Mouse (Mus musculus) embryonic facial prominence, embryonic 13.5 days (tissue): ENCODE measurements around the gene Txlnb. TPM values are rescaled to one million over a fixed set of nuclear protein-coding genes. Genes with fewer than 3 reads are reported as not detected.
"Not testable (repeated sequence)": the region's sequence is repeated elsewhere in the genome, so short reads cannot be mapped to it uniquely, and the experiment has no call there.

Experiments used
- ATAC-seq: fragments of 200-750 bp; cut with Nextera tagmentation; 2 replicates; pipeline ENCODE4 v1.8.0; 2017; ENCODE audit warnings: low read depth; ENCODE audit not compliant: insufficient number of reproducible peaks, insufficient read depth, low FRiP score, low TSS enrichment
- H3K27ac ChIP-seq: fragments of 300-500 bp; sonication (generic); 2 replicates; pipeline ENCODE4 v1.5.1; 2015; ENCODE audit warnings: moderate library complexity, mild to moderate bottlenecking, inconsistent platforms
- H3K27me3 ChIP-seq: fragments of 300-500 bp; sonication (generic); 2 replicates; pipeline ENCODE4 v1.6.1; 2015; ENCODE audit warnings: mild to moderate bottlenecking, inconsistent platforms
- H3K36me3 ChIP-seq: fragments of 300-500 bp; sonication (generic); 2 replicates; pipeline ENCODE4 v1.6.1; 2015; ENCODE audit warnings: mild to moderate bottlenecking, inconsistent platforms
- H3K4me1 ChIP-seq: fragments of 300-500 bp; sonication (generic); 2 replicates; pipeline ENCODE4 v1.6.1; 2015; ENCODE audit warnings: inconsistent platforms
- H3K4me2 ChIP-seq: fragments of 300-500 bp; sonication (generic); 2 replicates; pipeline ENCODE4 v1.6.1; 2015; ENCODE audit warnings: moderate library complexity, mild to moderate bottlenecking, inconsistent platforms
- H3K4me3 ChIP-seq: fragments of 300-500 bp; sonication (generic); 2 replicates; pipeline ENCODE4 v1.5.1; 2015; ENCODE audit warnings: mild to moderate bottlenecking, inconsistent platforms
- H3K9ac ChIP-seq: fragments of 300-500 bp; sonication (generic); 2 replicates; pipeline ENCODE4 v1.6.1; 2015; ENCODE audit warnings: mild to moderate bottlenecking, inconsistent platforms
- H3K9me3 ChIP-seq: fragments of 300-500 bp; sonication (generic); 2 replicates; pipeline ENCODE4 v1.6.1; 2016; ENCODE audit warnings: inconsistent platforms
- WGBS: fragments of 180-500 bp; shearing (Covaris S2); methylation state at CpG from one replicate; pipeline ENCODE4 v1.1.7; 2015; ENCODE audit warnings: mixed read lengths; 5-methylcytosine and 5-hydroxymethylcytosine counted together
- polyA plus RNA-seq: library from polyadenylated mRNA; unstranded; fragments of >200 nt; fragmentation: Nextera tagmentation; extraction: Ambion mirVana; gene quantifications from 2 replicates; pipeline ENCODE4 v1.2.1, GENCODE M21; 2015

The Txlnb gene
- polyA plus RNA-seq, result 0.89 and 1.2 TPM in 2 replicates

GRCm38 (mm10) chr10:17795767-17796631 lies at the start of gene Txlnb:
Gene Txlnb (plus strand): TSS chr10:17796226.
- no peaks in the 10 kb centered on the region for H3K27me3 ChIP-seq
- no peaks in the 10 kb centered on the region for H3K36me3 ChIP-seq
- peak within 1 kb of the TSS; percentile 60 for H3K9ac ChIP-seq
- H3K4me2 ChIP-seq, result peak within 1 kb of the TSS; percentile 63
- no peaks in the 10 kb centered on the region for H3K9me3 ChIP-seq
- H3K4me3 ChIP-seq, result peak within 1 kb of the TSS; percentile 33
- peaks cover 27% of the 10 kb centered on the region for H3K4me1 ChIP-seq
- peak; percentile 68 for ATAC-seq
- H3K27ac ChIP-seq, result peak within 1 kb of the TSS; percentile 92
- 5% methylated on average over 13 of the region's 13 CpGs for WGBS

- Histone ChIP-seq H3K9me3 (0 out of 2 replicates have a peak, but pooled peaks cover 6% of the 10 kb centered on the region), H3K4me3 (no peak overlapping the region), H3K36me3 (no peaks in the 10 kb centered on the region), H3K4me2 (no peak overlapping the region), H3K4me1 (no peaks in the 10 kb centered on the region), H3K9ac (no peak overlapping the region), H3K27me3 (no peaks in the 10 kb centered on the region), H3K27ac (no peak overlapping the region)
- no peak for ATAC-seq
- 63% methylated on average over 5 of the region's 5 CpGs for WGBS
Measured at GRCm38 (mm10) chr10:17752478-17752877, 43.5 kb upstream of the Txlnb start.

- Histone ChIP-seq H3K36me3 (no peaks in the 10 kb centered on the region), H3K4me2 (no peak overlapping the region), H3K4me3 (no peak overlapping the region), H3K27me3 (peaks cover 4% of the 10 kb centered on the region; the same call in 1 of the 2 replicates), H3K9ac (no peak overlapping the region), H3K9me3 (0 out of 2 replicates have a peak, but pooled peaks cover 6% of the 10 kb centered on the region), H3K4me1 (no peaks in the 10 kb centered on the region), H3K27ac (no peak overlapping the region)
- 81% methylated on average over 3 of the region's 3 CpGs for WGBS
- ATAC-seq, result no peak
Measured at GRCm38 (mm10) chr10:17759772-17760171, 36.3 kb upstream of the Txlnb start.

GRCm38 (mm10) chr10:17760750-17761613 lies 35.0 kb upstream of the Txlnb start:
- no peak overlapping the region for H3K4me2 ChIP-seq
- H3K4me3 ChIP-seq, result no peak overlapping the region
- no peak overlapping the region for H3K9ac ChIP-seq
- H3K27ac ChIP-seq, result no peak overlapping the region
- H3K36me3 ChIP-seq, result no peaks in the 10 kb centered on the region
- 71% methylated on average over 9 of the region's 9 CpGs for WGBS
- ATAC-seq, result no peak
- no peaks in the 10 kb centered on the region for H3K4me1 ChIP-seq
- H3K27me3 ChIP-seq, result peaks cover 4% of the 10 kb centered on the region; the same call in 1 of the 2 replicates
- H3K9me3 ChIP-seq, result 0 out of 2 replicates have a peak, but pooled peaks cover 1% of the 10 kb centered on the region

- no peak for ATAC-seq
- H3K4me2 ChIP-seq, result no peak overlapping the region
- no peaks in the 10 kb centered on the region for H3K9me3 ChIP-seq
- no peaks in the 10 kb centered on the region for H3K36me3 ChIP-seq
- no peak overlapping the region for H3K4me3 ChIP-seq
- no peak overlapping the region for H3K9ac ChIP-seq
- peaks cover 4% of the 10 kb centered on the region; the same call in 1 of the 2 replicates for H3K27me3 ChIP-seq
- no peaks in the 10 kb centered on the region for H3K4me1 ChIP-seq
- 78% methylated on average over 1 of the region's 1 CpGs for WGBS
- H3K27ac ChIP-seq, result no peak overlapping the region
Measured at GRCm38 (mm10) chr10:17761652-17762051, 34.4 kb upstream of the Txlnb start.

GRCm38 (mm10) chr10:17762946-17763345 lies 33.1 kb upstream of the Txlnb start:
- Histone ChIP-seq H3K36me3 (no peaks in the 10 kb centered on the region), H3K4me3 (no peak overlapping the region), H3K27me3 (peaks cover 4% of the 10 kb centered on the region; the same call in 1 of the 2 replicates), H3K4me2 (no peak overlapping the region), H3K9me3 (no peaks in the 10 kb centered on the region), H3K4me1 (no peaks in the 10 kb centered on the region), H3K27ac (no peak overlapping the region), H3K9ac (no peak overlapping the region)
- WGBS, result 93% methylated on average over 8 of the region's 8 CpGs
- ATAC-seq, result no peak

GRCm38 (mm10) chr10:17769856-17770255 lies 26.2 kb upstream of the Txlnb start:
- H3K4me2 ChIP-seq, result no peak overlapping the region
- whole genome bisulfite sequencing, result 26% methylated on average over 5 of the region's 5 CpGs
- no peaks in the 10 kb centered on the region for H3K27me3 ChIP-seq
- peak overlapping the region; percentile 68 for H3K27ac ChIP-seq
- H3K9me3 ChIP-seq, result no peaks in the 10 kb centered on the region
- no peak overlapping the region for H3K4me3 ChIP-seq
- ATAC-seq, result no peak
- H3K4me1 ChIP-seq, result peaks cover 4% of the 10 kb centered on the region
- H3K9ac ChIP-seq, result no peak overlapping the region
- H3K36me3 ChIP-seq, result no peaks in the 10 kb centered on the region

GRCm38 (mm10) chr10:17772364-17772763 lies 23.7 kb upstream of the Txlnb start:
- Histone ChIP-seq H3K27me3 (no peaks in the 10 kb centered on the region), H3K4me3 (no peak overlapping the region), H3K27ac (no peak overlapping the region), H3K36me3 (no peaks in the 10 kb centered on the region), H3K9ac (no peak overlapping the region), H3K4me2 (no peak overlapping the region), H3K4me1 (peaks cover 4% of the 10 kb centered on the region), H3K9me3 (no peaks in the 10 kb centered on the region)
- WGBS, result 83% methylated on average over 10 of the region's 10 CpGs
- ATAC-seq, result no peak

- no peaks in the 10 kb centered on the region for H3K36me3 ChIP-seq
- no peak overlapping the region for H3K9ac ChIP-seq
- H3K4me2 ChIP-seq, result no peak overlapping the region
- WGBS, result 76% methylated on average over 3 of the region's 3 CpGs
- no peak overlapping the region for H3K27ac ChIP-seq
- no peaks in the 10 kb centered on the region for H3K9me3 ChIP-seq
- ATAC-seq, result no peak
- H3K4me3 ChIP-seq, result no peak overlapping the region
- peaks cover 3% of the 10 kb centered on the region for H3K4me1 ChIP-seq
- no peaks in the 10 kb centered on the region for H3K27me3 ChIP-seq
Measured at GRCm38 (mm10) chr10:17774366-17774765, 21.7 kb upstream of the Txlnb start.

- Histone ChIP-seq H3K4me3 (no peak overlapping the region), H3K4me1 (no peaks in the 10 kb centered on the region), H3K4me2 (no peak overlapping the region), H3K9ac (no peak overlapping the region), H3K27me3 (no peaks in the 10 kb centered on the region), H3K9me3 (no peaks in the 10 kb centered on the region), H3K27ac (no peak overlapping the region), H3K36me3 (no peaks in the 10 kb centered on the region)
- ATAC-seq, result no peak
- 40% methylated on average over 4 of the region's 4 CpGs for WGBS
Measured at GRCm38 (mm10) chr10:17775079-17775478, 20.9 kb upstream of the Txlnb start.

- not testable (repeated sequence) for H3K36me3 ChIP-seq, H3K9ac ChIP-seq, H3K27ac ChIP-seq, H3K4me3 ChIP-seq, H3K4me2 ChIP-seq, H3K27me3 ChIP-seq, ATAC-seq, H3K9me3 ChIP-seq, H3K4me1 ChIP-seq
- WGBS, result 73% methylated on average over 4 of the region's 4 CpGs
Measured at GRCm38 (mm10) chr10:17776684-17777083, 19.3 kb upstream of the Txlnb start.
